Mouse (Mus musculus) cerebellum, adult 2 months (tissue): Measurements from ENCODE around the gene Rbms3. TPM values are rescaled to one million over a fixed set of nuclear protein-coding genes. Genes with fewer than 3 reads are reported as not detected.

Experiments
- DNase-seq, 2 experiments: peaks; one replicate each; pipeline ENCODE4 v3.0.0; 2021
- H3K27ac ChIP-seq: fragments of 200-500 bp; 2 replicates; pipeline ENCODE4 v1.5.1; 2012; ENCODE audit warnings: low read length, control low read depth, inconsistent platforms; ENCODE audit not compliant: insufficient read depth
- H3K27me3 ChIP-seq: fragments of 200-500 bp; 2 replicates; pipeline ENCODE4 v1.6.1; 2012; ENCODE audit warnings: inconsistent platforms, mild to moderate bottlenecking, low read length, moderate library complexity; ENCODE audit not compliant: control insufficient read depth, insufficient read depth
- H3K4me1 ChIP-seq: fragments of 200-500 bp; 2 replicates; pipeline ENCODE4 v1.6.1; 2011; ENCODE audit warnings: low read length; ENCODE audit not compliant: control insufficient read depth, insufficient read depth
- H3K4me3 ChIP-seq: fragments of 200-500 bp; replicated peaks from 2 replicates; pipeline ENCODE3; 2011; ENCODE audit warnings: mild to moderate bottlenecking, low read depth, low read length, control low read depth; ENCODE audit not compliant: insufficient read depth
- CTCF ChIP-seq: fragments of 200-500 bp; IDR thresholded peaks from 2 replicates; pipeline ENCODE4 v1.5.1; 2011; ENCODE audit warnings: low read depth, mild to moderate bottlenecking, control low read depth, low read length, moderate library complexity, borderline replicate concordance; ENCODE audit not compliant: insufficient read depth
- POLR2A ChIP-seq: fragments of 200-500 bp; IDR thresholded peaks from 2 replicates; pipeline ENCODE4 v1.6.1; 2011; ENCODE audit warnings: low read length, control low read depth, borderline replicate concordance; ENCODE audit not compliant: insufficient read depth
- WGBS: fragments of 180-500 bp; shearing (Covaris S2); methylation state at CpG from one replicate; pipeline ENCODE4 v1.1.7; 2018; 5-methylcytosine and 5-hydroxymethylcytosine counted together
- polyA plus RNA-seq: library from polyadenylated mRNA; depleted of rRNA; stranded (reverse); fragments of >200 nt; gene quantifications from 2 replicates; pipeline ENCODE4 v1.2.3, GENCODE M21; 2012

The Rbms3 gene
- polyA plus RNA-seq, 1 experiment, result 13.3 TPM

DNA sequence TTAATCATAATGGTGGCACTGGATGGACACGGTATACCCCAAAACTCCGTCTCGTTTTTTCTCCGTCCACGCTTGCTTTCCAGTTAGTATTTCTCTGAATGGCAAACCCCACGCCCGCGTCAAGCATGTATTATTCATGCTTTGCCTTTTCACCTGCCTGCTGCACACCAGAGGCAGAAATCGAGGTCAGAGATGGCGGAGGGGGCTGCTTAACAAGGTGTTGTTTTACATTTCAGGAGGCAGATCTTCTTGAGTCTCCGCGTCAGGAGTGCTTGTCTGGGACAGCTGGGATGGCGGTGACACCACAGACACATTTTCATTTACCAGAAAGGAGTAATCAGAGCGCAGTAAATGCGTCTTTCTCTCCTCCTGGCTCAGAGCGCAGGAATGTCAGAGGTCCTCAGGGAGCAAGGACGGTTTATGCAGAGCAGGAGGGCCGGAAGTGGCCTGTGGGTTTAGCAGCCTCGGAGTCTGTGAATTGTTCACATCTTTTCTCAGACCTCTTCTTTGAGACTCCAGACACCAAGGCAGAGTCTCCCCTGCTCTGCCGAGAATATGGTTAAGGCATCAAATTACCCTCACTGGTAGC lies 475.9 kb downstream of the Rbms3 start:
- Histone ChIP-seq H3K4me3 (no peak overlapping the region), H3K27ac (no peak overlapping the region), H3K4me1 (no peaks in the 10 kb centered on the region), H3K27me3 (no peaks in the 10 kb centered on the region)
- 77% methylated on average over 20 of the region's 20 CpGs for WGBS
- DNase-seq, result no peak
- TF ChIP-seq CTCF (no peak), POLR2A (no peak)

DNA sequence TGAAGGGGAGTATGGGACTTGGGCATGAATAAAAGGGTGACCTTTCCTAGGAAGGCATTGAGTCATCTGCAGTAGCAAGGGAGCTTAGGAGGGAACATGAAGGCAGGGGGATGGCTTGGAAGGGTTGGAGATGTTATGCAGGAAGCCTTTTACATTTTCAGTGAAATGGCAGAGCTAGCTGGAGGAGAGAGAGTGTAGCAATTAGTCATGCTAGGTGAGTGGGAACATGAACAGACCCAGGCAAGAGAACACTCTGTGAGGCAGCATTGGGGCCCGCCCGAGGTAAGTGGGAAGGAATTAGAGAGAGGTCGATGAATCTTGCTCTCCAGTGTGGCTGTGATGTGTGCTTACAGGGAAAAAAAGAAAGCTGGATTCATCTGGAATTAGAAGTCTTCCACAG lies 477.8 kb downstream of the Rbms3 start:
- DNase-seq, result no peak

DNA sequence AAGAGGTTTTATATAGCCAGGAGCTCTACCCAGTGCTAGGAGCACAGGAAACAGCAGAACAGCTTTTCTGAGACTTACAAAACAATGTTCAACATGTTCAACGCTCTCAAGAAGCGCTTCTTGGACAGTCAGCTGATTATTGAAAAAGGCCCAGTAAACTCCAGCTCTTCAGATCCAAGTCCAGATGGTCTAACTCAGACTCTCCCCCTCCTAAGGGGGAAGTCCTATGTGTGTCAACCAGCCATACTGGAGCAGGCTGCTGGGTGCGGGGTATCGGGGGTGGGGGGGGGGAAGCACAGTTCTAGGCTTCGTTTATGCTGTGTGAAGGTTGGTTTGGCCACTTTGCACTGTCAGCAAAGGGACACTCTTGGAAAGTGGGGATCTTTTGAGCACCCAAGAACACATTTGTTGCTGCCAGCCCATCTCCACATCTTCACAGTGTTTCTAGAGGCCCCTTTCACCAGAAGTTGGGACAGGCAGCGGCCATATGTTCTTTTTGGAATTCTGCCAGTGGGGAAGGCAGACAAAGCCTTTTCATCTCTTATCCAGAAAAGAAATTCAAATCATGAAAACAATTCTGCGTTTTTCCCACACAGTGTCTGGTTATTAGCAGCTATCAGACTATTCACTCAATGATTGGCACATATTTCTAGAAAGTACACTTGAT lies 485.5 kb downstream of the Rbms3 start:
- DNase-seq, result peak; percentile 20 to 41
- Histone ChIP-seq H3K27ac (no peak overlapping the region), H3K4me1 (no peaks in the 10 kb centered on the region), H3K27me3 (no peaks in the 10 kb centered on the region), H3K4me3 (no peak overlapping the region)
- TF ChIP-seq CTCF, result no peak
- TF ChIP-seq POLR2A, result no peak
- 19% methylated on average over 7 of the region's 7 CpGs for WGBS

More for the DNA sequence above, 477.8 kb downstream of the Rbms3 start:
- WGBS, result 61% methylated on average over 3 of the region's 3 CpGs
- no peaks in the 10 kb centered on the region for H3K4me1 ChIP-seq
- H3K27me3 ChIP-seq, result no peaks in the 10 kb centered on the region
- no peak overlapping the region for H3K4me3 ChIP-seq
- no peak for TF ChIP-seq POLR2A
- no peak for TF ChIP-seq CTCF
- no peak overlapping the region for H3K27ac ChIP-seq

DNA sequence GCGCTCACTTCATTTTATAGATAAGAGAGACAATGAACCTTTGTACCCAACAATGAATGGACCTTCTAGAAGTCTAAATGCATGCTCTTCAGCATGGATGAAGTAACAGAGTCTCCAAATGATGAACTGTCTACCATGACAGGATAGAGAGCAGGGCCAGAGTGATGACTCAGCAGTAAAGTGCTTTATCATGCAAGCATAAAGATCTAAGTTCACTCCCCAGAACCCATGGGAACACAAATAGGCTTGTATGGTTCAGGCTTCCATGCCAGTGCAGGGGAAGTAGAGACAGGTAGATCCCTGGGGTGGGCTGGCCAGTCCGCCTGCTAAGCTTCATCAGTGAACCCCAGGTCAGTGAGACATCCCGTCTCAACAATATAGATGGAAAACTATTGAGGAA lies 489.7 kb downstream of the Rbms3 start:
- H3K4me1 ChIP-seq, result no peaks in the 10 kb centered on the region
- WGBS, result 98% methylated on average over 3 of the region's 3 CpGs
- no peak for DNase-seq
- H3K27ac ChIP-seq, result no peak overlapping the region
- H3K27me3 ChIP-seq, result no peaks in the 10 kb centered on the region
- TF ChIP-seq POLR2A, result no peak
- no peak overlapping the region for H3K4me3 ChIP-seq

DNA sequence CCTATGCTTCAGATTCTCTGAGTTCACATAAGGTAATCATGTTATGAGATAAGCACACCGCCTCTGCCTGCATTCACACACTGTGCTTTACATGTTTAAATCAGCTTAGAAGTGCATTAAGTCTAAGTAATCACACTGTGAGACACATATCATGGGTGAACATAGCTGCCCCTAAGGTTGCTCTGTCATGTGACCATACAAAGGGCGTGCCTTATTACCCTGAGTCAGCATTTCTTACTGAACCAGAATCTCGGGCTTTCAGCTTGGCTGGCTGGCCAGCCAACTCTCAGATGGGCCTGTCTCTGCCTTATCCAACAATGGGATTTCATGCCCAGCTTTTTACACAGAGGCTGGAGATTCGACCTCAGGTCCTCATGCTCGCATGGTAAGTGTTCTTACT lies 493.3 kb downstream of the Rbms3 start:
- Histone ChIP-seq H3K4me3 (no peak overlapping the region), H3K27me3 (no peaks in the 10 kb centered on the region), H3K27ac (no peak overlapping the region), H3K4me1 (no peaks in the 10 kb centered on the region)
- DNase-seq, result no peak
- 58% methylated on average over 5 of the region's 5 CpGs for WGBS
- no peak for TF ChIP-seq POLR2A
- TF ChIP-seq CTCF, result no peak

DNA sequence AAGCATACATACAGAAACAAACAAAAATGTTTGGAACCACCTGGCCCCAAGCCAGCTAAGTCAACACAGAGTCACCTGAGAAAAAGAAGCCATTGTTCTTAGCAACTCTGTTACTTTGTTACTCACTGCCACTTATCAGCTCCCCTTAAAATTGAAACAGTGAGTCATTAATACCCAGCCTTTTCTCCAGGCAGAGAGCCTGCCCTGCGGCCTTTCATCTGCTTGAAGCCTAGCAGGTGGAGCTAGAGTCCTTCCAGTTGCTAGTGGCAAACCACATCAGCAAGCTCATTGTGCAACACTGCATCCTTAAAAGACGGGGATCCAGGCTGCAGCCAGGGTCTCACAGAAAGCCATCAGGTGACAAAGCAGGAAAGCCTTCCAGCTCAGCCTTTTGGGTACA lies 495.7 kb downstream of the Rbms3 start:
- WGBS, result 81% methylated on average over 2 of the region's 2 CpGs
- H3K27me3 ChIP-seq, result no peaks in the 10 kb centered on the region
- DNase-seq, result no peak
- no peak overlapping the region for H3K27ac ChIP-seq
- TF ChIP-seq CTCF, result no peak
- TF ChIP-seq POLR2A, result no peak
- H3K4me1 ChIP-seq, result no peaks in the 10 kb centered on the region
- H3K4me3 ChIP-seq, result no peak overlapping the region

DNA sequence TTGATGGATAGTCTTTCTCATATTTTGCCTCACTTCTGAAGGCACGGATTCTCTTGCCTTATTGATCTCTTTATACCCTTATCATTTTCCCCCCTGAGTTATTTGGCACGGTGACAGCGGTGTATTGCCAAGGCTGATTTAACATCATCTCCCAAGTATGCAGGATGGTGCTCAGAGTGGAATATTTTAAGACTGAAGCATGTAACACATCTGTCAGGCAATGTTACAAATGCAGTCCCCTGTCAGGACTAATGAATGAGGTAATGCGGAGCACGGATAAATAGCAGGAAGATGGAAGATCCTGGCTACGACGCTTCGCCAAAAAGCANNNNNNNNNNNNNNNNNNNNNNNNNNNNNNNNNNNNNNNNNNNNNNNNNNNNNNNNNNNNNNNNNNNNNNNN lies 502.9 kb downstream of the Rbms3 start:
- H3K27me3 ChIP-seq, result no peaks in the 10 kb centered on the region
- no peak for DNase-seq
- no peak for TF ChIP-seq POLR2A
- no peak for TF ChIP-seq CTCF
- no peaks in the 10 kb centered on the region for H3K4me1 ChIP-seq
- WGBS, result 36% methylated on average over 8 of the region's 8 CpGs
- no peak overlapping the region for H3K27ac ChIP-seq
- no peak overlapping the region for H3K4me3 ChIP-seq

DNA sequence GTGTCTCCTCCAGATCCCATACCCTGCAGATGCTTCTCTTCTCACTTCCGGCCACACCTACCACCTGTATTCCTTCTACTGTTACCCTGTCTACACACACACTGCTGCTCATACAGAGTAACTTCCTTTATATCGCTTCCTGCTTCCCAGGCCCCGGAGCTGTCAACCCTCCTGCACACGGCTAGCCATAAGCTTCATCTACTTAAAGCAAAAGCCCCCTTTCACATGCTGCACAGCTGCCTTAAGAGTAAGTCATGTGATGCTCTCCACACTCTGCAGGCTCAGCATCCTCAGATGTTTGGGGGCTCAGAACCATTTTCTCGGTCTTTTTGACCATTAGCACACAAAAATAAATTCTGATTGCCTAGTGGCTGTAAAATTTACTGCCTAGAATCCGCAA lies 503.9 kb downstream of the Rbms3 start:
- Histone ChIP-seq H3K4me1 (no peaks in the 10 kb centered on the region), H3K4me3 (no peak overlapping the region), H3K27ac (no peak overlapping the region), H3K27me3 (no peaks in the 10 kb centered on the region)
- TF ChIP-seq CTCF, result no peak
- TF ChIP-seq POLR2A, result no peak
- WGBS, result 96% methylated on average over 6 of the region's 6 CpGs
- no peak for DNase-seq
